Mouse (Mus musculus): Measurements from ENCODE around the gene Fam83f. TPM values are rescaled to one million over a fixed set of nuclear protein-coding genes. Genes with fewer than 3 reads are reported as not detected.
"Not testable (repeated sequence)": the region's sequence is repeated elsewhere in the genome, so short reads cannot be mapped to it uniquely, and the experiment has no call there.

The Fam83f gene
- polyA plus RNA-seq, 1 experiment from 2014 or later, result 0.09 TPM

DNA sequence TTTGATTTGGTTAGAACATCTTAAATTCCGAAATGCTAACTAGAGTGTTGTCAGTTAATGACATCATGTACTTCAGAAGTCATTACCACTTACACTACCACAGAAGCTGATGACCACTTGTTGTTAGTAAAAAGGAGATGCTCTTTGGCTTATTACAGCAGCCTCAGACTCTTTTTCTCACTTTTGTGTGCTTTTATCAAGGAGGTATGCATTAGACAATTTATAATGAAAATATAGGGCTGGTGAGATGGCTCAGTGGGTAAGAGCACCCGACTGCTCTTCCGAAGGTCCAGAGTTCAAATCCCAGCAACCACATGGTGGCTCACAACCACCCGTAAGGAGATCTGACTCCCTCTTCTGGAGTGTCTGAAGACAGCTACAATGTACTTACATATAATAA is 64.1 kb downstream of the Fam83f start:
- not testable (repeated sequence) for ATAC-seq (ENCODE audit: low FRiP score, low read depth); H3K9me3 ChIP-seq; H3K4me2 ChIP-seq; H3K4me1 ChIP-seq (replicated peaks); H3K36me3 ChIP-seq; H3K27ac ChIP-seq (replicated peaks); H3K9ac ChIP-seq; H3K27me3 ChIP-seq; H3K4me3 ChIP-seq
- WGBS, result 95% methylated on average over 4 of the region's 4 CpGs

DNA sequence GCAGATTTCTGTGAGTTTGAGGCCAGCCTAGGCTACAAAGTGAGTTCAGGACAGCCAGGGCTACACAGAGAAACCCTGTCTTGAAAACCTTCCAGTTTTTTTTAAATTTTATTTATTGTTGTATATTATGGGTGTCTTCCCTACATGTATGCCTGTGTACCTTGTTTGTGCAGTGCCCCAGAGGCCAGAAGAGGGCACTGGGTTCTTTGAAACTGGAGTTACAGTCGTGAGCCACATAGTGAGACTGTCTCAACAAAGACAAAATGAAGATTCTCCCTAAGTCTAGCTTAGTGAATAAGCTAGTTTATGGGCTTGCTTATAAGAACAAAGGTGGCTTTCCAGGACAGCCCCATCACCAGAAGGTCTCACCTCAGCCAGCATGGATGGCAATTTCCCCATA is 64.9 kb downstream of the Fam83f start:
- Histone ChIP-seq H3K27me3 (no peaks in the 10 kb centered on the region), H3K4me2 (no peak overlapping the region), H3K27ac (replicated peaks) (no peak overlapping the region), H3K36me3 (no peaks in the 10 kb centered on the region), H3K4me1 (replicated peaks) (no peaks in the 10 kb centered on the region), H3K9me3 (no peaks in the 10 kb centered on the region), H3K4me3 (no peak overlapping the region), H3K9ac (no peak overlapping the region)
- no peak for ATAC-seq (ENCODE audit: low FRiP score, low read depth)
- WGBS, result 42% methylated on average over 1 of the region's 1 CpGs

DNA sequence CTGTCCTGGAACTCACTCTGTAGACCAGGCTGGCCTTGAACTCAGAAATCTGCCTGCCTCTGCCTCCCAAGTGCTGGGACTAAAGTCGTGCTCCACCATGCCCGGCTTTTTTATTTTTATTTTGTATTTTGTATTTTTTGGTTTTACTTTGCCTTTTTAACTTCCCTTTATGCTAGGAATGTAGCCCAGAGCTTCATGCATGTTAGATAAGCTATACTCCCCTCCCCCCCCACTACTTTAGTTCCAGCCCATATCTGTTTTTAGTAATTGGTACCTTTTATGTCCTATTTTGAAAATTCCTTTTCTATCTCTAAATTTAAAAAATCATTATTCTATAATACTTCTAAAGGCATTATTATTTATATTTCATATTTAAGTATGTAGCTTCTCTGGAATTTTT is 66.6 kb downstream of the Fam83f start:
- Histone ChIP-seq H3K4me3 (no peak overlapping the region), H3K9me3 (no peaks in the 10 kb centered on the region), H3K4me1 (replicated peaks) (no peaks in the 10 kb centered on the region), H3K9ac (no peak overlapping the region), H3K27ac (replicated peaks) (no peak overlapping the region), H3K36me3 (no peaks in the 10 kb centered on the region), H3K4me2 (no peak overlapping the region), H3K27me3 (no peaks in the 10 kb centered on the region)
- WGBS, result 92% methylated on average over 2 of the region's 2 CpGs
- no peak for ATAC-seq (ENCODE audit: low FRiP score, low read depth)

DNA sequence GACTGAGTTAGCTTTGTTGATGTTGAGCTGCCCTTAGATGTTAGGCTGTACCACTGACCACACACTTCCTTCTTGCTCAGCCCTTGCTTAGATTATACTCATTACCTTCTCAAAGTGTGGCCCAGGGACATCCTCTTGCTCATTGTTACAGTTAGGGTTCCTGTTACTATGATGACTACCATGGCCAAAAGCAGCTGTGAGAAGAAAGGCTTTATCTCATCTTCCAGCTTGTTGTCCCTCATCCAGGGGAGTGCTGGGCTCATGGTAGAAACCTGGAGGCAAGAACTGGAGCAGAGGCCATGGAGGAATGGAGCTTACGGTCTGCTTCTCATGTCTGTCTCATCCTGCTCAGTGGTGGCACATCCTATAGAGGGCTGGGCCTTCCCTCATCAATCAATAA is 68.3 kb downstream of the Fam83f start:
- no peaks in the 10 kb centered on the region for H3K27me3 ChIP-seq
- H3K4me2 ChIP-seq, result no peak overlapping the region
- H3K27ac ChIP-seq (replicated peaks), result no peak overlapping the region
- H3K9me3 ChIP-seq, result no peaks in the 10 kb centered on the region
- H3K4me1 ChIP-seq (replicated peaks), result no peaks in the 10 kb centered on the region
- WGBS, result 96% methylated on average over 1 of the region's 1 CpGs
- ATAC-seq (ENCODE audit: low FRiP score, low read depth), result no peak
- H3K9ac ChIP-seq, result no peak overlapping the region
- H3K4me3 ChIP-seq, result no peak overlapping the region
- no peaks in the 10 kb centered on the region for H3K36me3 ChIP-seq

DNA sequence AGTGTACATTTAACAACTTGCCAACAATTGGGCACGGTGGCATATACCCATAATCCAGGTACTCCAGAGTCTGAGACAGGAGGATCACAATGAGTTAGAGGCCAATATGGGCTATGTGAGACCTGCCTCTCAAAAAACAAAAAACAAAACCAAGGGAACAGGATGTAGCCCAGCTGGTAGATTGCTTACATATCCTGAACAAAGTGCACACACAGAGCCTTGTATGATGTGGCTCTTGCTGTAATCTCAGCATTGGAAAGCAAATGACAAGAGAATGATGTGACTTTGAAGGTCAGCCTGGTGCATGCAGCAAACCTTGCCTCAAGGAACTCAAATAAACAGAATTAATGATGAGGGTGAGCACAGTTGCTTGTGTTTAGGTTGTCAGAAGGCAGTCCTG is 70.2 kb downstream of the Fam83f start:
- Histone ChIP-seq H3K4me3 (no peak overlapping the region), H3K9ac (no peak overlapping the region), H3K4me1 (replicated peaks) (no peaks in the 10 kb centered on the region), H3K27me3 (no peaks in the 10 kb centered on the region), H3K36me3 (no peaks in the 10 kb centered on the region), H3K4me2 (no peak overlapping the region), H3K9me3 (no peaks in the 10 kb centered on the region), H3K27ac (replicated peaks) (no peak overlapping the region)
- ATAC-seq (ENCODE audit: low FRiP score, low read depth), result no peak
- 89% methylated on average over 1 of the region's 1 CpGs for whole genome bisulfite sequencing

DNA sequence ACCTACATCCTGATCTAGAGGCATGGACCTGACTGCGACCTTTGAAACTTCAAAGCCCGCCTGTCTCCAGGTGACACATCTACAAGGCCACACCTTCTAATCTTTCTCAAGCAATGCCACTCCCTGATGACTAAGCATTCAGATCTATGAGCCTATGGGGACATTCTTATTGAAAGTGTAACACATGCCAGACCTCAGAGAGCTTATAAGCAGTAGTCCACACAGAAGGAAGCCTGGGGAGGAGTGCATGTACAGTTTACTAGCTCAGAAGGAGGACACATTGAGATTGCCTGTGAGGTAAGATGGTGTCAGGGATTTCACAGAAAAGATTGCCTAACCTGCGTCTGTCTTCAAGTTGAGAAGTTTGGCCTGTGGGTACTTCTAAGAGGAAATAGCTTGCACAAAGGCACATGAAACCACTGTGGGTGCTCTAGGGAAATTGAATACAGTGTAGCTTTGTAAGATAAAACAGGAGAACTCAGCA is 71.4 kb downstream of the Fam83f start:
- ATAC-seq (ENCODE audit: low FRiP score, low read depth), result no peak
- Histone ChIP-seq H3K4me2 (no peak overlapping the region), H3K4me1 (replicated peaks) (no peaks in the 10 kb centered on the region), H3K9ac (no peak overlapping the region), H3K27ac (replicated peaks) (no peak overlapping the region), H3K36me3 (no peaks in the 10 kb centered on the region), H3K4me3 (no peak overlapping the region), H3K9me3 (no peaks in the 10 kb centered on the region), H3K27me3 (no peaks in the 10 kb centered on the region)
- 92% methylated on average over 3 of the region's 3 CpGs for WGBS

DNA sequence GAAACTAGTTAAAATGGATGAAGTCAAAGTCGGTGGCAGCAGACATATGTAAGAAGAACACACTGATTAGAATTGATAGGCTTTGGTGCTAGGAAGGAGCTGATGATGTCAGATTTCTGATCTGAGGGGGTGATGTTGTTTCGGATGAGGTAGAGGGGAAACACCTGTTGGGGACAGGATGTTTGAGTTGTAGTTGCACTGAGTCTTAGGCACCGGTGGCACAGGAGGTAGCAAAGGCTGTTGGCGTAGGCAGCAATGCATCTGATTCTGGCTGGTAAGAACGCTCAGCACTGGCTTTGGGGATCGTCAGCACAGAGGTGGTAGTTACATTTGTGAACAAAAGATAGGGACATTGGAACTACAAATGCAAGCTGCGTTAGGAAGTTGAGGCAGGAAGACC is 72.0 kb downstream of the Fam83f start:
- H3K27me3 ChIP-seq, result no peaks in the 10 kb centered on the region
- no peak for ATAC-seq (ENCODE audit: low FRiP score, low read depth)
- H3K4me2 ChIP-seq, result no peak overlapping the region
- 89% methylated on average over 7 of the region's 7 CpGs for WGBS
- no peak overlapping the region for H3K9ac ChIP-seq
- no peak overlapping the region for H3K27ac ChIP-seq (replicated peaks)
- no peaks in the 10 kb centered on the region for H3K9me3 ChIP-seq
- H3K4me1 ChIP-seq (replicated peaks), result no peaks in the 10 kb centered on the region
- no peaks in the 10 kb centered on the region for H3K36me3 ChIP-seq
- H3K4me3 ChIP-seq, result no peak overlapping the region

DNA sequence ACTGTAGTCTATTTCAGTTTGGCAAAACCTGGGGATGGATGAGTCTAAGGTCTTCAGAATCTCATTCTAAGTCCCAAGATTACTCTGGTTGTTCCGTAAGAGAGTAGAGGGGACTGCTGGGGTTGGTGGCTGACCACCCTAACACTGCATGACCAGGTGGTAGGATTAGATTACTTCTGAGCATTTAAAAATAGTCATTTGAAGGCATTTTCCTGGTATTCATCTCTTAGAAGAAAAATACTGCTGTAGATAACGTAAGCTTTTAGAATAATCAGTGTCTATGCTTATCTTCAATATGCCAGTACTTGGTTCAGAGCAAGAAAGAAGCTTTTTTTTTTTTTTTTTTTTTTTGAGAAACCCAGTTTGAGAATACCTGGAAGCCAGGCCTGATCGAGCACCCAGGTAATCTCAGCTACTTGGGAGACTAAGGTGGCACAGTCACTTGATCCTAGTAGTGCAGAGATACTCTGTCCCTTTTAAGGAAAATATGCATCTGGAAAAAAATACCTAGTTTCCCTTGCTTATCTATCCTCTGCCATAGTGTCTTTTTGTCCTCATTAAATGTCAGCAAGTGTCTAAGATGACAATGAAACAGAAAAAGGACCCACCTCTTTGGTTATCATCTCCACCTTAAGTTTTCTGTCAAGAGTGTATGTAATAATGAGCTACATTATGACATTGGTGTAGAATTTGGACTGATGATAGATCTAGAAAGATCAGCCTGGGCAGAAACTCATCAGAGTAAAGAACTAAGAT is 73.2 kb downstream of the Fam83f start:
- Histone ChIP-seq H3K27me3 (no peaks in the 10 kb centered on the region), H3K4me1 (replicated peaks) (no peaks in the 10 kb centered on the region), H3K36me3 (no peaks in the 10 kb centered on the region), H3K9ac (no peak overlapping the region), H3K4me3 (no peak overlapping the region), H3K27ac (replicated peaks) (no peak overlapping the region), H3K9me3 (no peaks in the 10 kb centered on the region), H3K4me2 (no peak overlapping the region)
- 90% methylated on average over 3 of the region's 3 CpGs for WGBS
- ATAC-seq (ENCODE audit: low FRiP score, low read depth), result no peak

DNA sequence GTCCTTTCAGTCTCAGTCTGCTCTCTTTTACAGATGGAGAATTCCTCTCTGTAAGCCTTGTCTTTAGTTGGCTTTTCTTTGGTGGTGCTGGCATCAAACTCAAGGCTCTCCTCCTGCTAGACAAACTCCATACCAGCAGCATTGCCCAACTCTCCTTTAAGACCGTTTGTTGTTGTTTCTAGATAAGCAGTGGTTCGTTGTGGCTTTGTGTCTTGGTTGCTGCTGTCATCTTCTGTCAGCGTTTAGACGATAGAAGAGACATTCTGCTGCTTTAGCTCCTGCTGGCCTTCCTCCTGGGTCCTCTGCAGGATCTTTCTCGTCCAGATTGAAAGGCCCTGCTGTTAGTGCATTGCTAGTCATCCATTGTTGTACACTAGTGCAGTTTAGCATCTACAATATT is 77.3 kb downstream of the Fam83f start:
- no peak overlapping the region for H3K27ac ChIP-seq (replicated peaks)
- no peaks in the 10 kb centered on the region for H3K27me3 ChIP-seq
- no peaks in the 10 kb centered on the region for H3K4me1 ChIP-seq (replicated peaks)
- H3K9me3 ChIP-seq, result no peaks in the 10 kb centered on the region
- H3K36me3 ChIP-seq, result no peaks in the 10 kb centered on the region
- WGBS, result 69% methylated on average over 5 of the region's 5 CpGs
- H3K9ac ChIP-seq, result no peak overlapping the region
- ATAC-seq (ENCODE audit: low FRiP score, low read depth), result no peak
- H3K4me2 ChIP-seq, result no peak overlapping the region
- no peak overlapping the region for H3K4me3 ChIP-seq

Small RNAs within 50 kb of the gene (microRNA-seq; reads per million reads assigned to microRNA genes)
- gene Mir6957, result not detected

Other genes starting within 250 kb of the Fam83f start
- gene Enthd1, start 106.7 kb upstream of the Fam83f start, polyA plus RNA-seq (2015; fragmentation: Nextera tagmentation; extraction: Ambion mirVana), result not detected in 2 replicates
- gene Grap2, start 99.3 kb upstream of the Fam83f start, polyA plus RNA-seq (2015; fragmentation: Nextera tagmentation; extraction: Ambion mirVana), result 0.25 and 0.30 TPM in 2 replicates
- 31.7 and 37.6 TPM in 2 replicates for gene Tnrc6b, start 39.5 kb downstream of the Fam83f start, polyA plus RNA-seq (2015; fragmentation: Nextera tagmentation; extraction: Ambion mirVana)